Mouse (Mus musculus) heart, adult 11 months (tissue): Measurements from ENCODE around the gene Mtmr6.
A peak's percentile ranks its signal among the peaks of the same experiment; 100 is the strongest.
"Not testable (repeated sequence)": the region's sequence is repeated elsewhere in the genome, so short reads cannot be mapped to it uniquely, and the experiment has no call there.

ENCODE experiments used
- DNase-seq: peaks from one replicate; pipeline ENCODE4 v3.0.0; 2022

The Mtmr6 gene

DNA sequence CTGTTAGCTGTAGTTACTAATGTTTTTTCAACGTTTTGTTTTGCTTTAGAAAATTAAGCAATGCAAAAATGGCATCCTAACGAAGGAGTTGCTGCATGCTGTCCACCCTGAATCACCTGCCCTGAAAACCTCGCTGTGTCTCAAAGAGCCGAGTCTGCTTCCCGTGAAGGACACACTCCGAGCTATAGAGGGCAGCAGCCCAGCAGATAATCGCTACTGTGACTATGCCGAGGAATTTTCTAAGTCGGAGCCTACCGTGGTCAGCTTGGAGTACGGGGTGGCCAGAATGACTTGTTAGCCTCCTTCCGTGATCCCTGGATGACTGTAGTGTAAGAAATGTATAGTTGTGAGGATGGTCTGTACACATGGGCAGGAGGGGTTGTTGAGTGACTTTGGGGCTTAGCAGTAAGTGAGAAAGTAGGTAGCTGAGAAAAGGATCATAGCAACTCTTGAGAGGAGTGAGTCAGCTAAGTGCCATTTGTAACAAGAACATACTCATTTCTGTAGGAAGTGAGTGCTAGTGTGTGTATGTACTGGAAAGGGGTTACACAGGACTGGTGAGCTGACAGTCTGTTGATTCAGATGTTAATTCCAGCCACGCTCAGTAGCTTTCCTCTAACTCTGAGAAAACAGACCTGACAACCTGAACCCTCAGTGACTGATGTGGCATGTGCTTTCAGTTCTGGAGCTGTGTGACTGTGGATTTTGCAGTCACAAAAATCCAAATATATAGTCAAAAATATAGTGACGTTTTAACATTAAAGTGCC lies 35.4 kb downstream of the Mtmr6 start:
- peak; percentile 57 for DNase-seq

DNA sequence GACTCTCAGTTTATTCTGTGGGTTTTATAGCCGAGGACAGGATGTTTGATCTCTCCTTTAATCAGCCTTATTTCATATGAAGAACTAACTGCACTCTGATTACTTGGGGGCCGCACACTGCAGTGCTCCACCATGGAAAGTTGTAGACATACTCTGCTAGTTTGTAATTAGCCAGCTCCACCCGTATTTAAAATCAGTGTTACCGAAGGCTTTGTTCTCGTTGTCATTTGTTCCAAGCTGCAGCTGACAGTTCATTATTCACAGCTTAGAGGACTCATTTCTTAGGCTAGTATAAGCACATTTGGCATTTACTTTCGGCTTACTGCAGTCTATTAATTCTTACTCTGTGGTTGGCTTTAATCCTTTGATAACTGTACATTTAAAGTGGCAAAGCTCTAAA lies 36.0 kb downstream of the Mtmr6 start:
- DNase-seq, result peak; percentile 6

DNA sequence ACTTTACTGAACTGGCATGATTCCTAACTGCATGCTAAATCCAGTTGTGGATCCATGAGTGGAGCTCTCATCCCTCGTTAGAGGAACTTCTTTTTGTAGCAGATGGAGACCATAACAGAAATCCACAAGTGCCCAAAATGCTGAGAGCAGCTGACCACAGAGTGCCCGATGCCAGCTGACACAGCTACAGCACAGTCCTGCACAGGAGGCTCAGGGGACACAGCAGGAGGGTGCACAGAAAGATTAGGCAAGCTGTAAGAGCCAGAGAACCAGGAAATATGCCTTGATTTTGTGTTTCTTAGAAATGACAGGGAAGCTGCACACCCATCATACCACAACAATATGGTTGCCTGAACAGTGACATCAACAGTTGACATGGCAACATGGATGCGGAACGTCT lies 37.4 kb downstream of the Mtmr6 start:
- peak; percentile 66 for DNase-seq

DNA sequence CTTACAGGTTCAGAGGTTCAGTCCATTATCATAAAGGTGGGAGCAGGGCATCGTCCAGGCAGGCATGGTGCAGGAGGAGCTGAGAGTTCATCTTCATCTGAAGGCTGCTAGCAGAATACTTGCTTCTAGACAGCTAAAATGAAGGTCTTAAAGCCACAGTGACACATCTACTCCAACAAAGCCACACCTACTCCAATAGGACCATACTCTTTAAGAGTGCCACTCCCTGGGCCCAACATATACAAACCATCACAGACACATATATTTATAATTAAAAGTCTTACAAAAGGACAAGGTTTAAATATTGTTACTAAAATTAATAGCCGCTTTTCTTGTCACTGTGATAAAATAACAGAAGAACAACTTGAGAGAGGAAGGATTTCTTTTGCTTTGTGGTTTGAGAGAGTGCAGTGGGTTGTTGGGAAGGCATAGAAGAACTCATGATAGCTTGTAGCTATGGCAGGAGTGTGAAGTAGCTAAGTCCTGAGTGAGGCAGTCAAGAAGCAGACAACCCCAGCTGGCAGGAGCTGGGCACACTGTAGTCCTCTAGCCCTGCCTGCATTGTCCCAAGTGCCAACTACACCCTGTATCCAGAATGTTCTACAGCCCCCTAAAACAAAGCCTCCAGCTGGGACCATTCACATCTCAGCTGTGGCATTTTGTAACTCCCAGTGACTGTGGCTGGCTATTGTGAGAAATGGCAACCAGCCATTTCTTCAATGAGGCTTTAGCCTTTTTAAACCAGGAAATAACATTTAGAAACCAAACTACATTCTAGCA lies 39.6 kb downstream of the Mtmr6 start:
- peak; percentile 61 for DNase-seq

DNA sequence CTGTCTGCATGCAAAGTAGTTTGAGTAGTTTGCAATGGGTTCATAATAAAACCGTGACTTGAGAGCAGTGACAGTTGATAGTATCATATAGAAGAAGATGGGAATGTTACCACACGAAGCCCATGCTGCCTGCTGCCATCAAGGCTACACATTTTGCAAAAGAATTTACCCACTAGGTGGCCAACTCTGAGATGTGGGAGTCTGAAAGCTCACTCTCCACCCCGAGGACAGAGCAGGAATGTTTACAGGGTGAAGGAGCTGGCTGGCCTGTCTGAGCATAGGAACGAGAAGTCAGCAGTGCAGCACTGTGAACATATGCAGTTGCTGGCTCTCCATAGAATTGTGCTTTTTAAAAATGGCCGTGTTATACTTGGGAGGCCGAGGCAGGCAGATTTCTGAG lies 43.1 kb downstream of the Mtmr6 start:
- peak; percentile 42 for DNase-seq

DNA sequence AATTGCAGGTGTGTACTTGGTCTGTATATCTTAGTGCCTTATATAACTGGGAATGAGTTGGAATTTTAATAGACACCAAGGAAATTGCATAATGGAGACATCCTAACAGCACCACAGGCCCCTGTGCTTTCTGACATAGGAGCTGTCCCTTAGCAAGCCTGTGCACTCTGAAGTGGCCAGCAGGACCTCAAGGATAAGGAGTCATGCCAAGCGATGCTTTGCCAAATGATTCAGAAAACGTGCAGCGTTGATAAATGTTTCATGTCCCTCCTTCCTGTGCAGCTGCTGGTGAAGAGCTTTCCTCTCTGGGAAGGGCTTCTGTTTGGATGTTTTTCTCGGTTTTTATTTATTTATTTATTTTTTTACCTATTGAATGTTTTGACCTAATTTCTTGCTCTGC lies 45.7 kb downstream of the Mtmr6 start:
- DNase-seq, result no peak

DNA sequence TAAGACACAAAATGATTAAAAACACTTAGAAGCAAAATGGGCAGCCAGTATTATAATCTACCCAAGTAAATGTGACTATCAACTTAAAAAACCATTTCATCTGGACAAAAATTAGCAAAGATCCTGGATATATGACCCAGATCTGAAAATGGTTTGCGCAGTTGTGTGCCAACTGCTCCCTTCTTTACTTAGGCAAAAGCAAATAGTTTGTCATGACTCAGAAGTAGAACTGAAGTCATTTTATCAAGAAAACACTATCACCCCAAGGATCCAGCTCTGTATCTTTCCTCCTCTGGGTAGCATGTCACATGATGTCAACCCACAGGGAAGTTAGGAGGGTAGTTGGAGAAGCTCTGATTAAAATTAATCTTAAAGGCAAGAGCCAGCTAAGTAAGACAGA lies 54.2 kb downstream of the Mtmr6 start:
- DNase-seq, result no peak

DNA sequence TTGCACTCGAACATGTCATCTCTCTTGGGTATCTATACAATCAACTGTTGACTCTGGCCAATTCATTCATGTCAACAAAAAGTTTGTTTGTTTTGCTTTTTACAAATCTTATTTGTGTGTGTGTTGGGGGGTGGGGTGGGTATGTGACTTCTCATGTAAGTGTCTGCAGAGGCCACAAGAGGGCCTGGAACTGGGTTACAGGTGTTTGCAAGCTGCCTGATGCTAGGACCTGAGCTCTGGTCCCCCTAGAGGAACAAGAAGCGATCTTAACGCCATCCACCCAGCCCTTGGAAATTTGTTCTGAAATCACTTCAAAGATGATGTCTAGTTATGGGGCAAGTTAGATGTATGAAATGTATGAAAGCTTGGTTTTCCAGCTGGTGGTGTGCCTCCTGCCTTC lies 55.8 kb downstream of the Mtmr6 start:
- no peak for DNase-seq

DNA sequence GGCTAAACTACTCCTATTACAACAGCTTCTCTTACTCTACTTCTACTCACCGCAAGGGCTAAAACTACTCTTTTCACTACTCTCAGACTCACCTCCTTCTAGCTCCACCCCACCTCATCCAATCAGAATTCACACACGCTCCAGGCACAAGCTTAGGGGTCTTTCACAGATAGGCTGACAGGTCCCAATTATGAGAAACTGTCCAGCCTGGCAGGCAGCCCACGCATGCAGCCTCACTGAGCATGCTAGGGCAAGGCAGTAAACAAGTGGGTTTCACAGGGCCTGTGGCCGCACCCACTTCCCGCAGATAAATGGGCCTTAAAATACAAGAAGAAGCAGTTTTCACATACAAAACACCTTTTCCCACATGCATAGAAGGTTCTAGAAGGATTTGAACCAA lies 75.0 kb downstream of the Mtmr6 start:
- not testable (repeated sequence) for DNase-seq

DNA sequence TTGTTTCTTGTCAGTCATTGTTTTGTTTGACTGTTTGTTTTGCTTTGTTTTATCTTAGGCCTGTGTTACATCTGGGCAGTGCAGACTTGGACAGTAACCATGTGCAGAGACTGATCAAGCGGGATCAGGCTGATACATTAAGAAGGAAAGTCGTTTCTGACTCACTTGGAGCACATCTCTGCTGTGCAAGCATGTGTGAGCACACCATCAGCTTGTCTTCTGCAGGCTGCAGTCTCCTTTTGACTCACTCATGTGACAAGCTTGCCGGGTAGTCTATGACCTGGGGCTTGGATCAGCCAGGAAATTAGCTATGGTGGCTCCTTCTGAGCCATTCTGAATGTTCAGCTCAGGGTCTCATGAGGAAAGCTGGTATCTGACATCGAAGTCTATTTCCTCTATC lies 75.5 kb downstream of the Mtmr6 start:
- DNase-seq, result peak; percentile 25

DNA sequence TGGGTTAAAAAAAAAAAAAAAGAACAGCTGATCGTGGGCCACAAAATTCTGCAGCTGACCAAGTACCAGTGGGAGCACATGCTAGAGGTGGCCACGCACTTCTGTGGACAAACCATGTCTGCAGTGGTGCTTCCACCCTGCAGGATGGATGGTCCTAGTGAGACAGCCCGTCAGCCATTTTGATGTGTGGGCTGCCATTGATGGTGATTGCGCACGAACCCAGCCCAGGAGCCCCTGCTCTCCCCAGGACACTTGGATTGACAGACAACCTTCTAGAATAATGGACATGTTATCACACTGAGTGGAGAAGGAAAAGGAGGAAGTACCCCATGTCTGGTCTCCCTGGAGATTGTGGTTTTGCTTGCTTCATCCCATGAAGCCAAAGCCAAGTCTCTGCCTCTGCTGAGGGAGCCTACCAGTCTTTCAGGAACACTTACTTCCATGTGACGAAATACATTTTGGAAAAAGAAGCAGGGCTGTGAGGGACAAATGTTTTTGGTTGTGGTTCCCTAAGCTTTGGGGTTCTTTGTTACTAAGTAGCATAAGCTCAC lies 80.4 kb downstream of the Mtmr6 start:
- peak; percentile 62 for DNase-seq
